8 mouse cellular contexts compared by ENCODE assay signal in genomic region chr12:3732623-3733265, GRCm38 (mm10).
A peak's percentile ranks its signal among the peaks of the same experiment; 100 is the strongest.
DNase-seq lines count a peak whose midpoint lies in the region; ATAC-seq lines count a peak whose summit lies in the region.

No protein-coding gene starts in this region.

- no peak overlapping the region for H3K4me2 ChIP-seq in hindbrain, embryonic 15.5 days
- H3K4me2 ChIP-seq in hindbrain, embryonic 11.5 days (replicated peaks; ENCODE audit: low read depth, low read length), result no peak overlapping the region
- H3K4me2 ChIP-seq in kidney, embryonic 16.5 days (replicated peaks; ENCODE audit: low read depth, low read length), result no peak overlapping the region

- no peak overlapping the region for H3K27ac ChIP-seq in hindbrain, embryonic 15.5 days (replicated peaks)
- H3K27ac ChIP-seq in hindbrain, embryonic 11.5 days (ENCODE audit: low read depth, low read length), result no peak overlapping the region
- H3K27ac ChIP-seq in kidney, embryonic 16.5 days (ENCODE audit: low read length), result no peak overlapping the region

- 53% methylated on average over 11 of the region's 11 CpGs for WGBS in hindbrain, embryonic 15.5 days
- WGBS in hindbrain, embryonic 11.5 days, result 75% methylated on average over 11 of the region's 11 CpGs
- WGBS in kidney, embryonic 16.5 days, result 81% methylated on average over 11 of the region's 11 CpGs

- peak; percentile 73; the same call in 1 of the 2 replicates for ATAC-seq in hindbrain, embryonic 15.5 days (ENCODE audit: low FRiP score, low read depth)
- ATAC-seq in hindbrain, embryonic 11.5 days (ENCODE audit: low FRiP score), result no peak
- ATAC-seq in kidney, embryonic 16.5 days (ENCODE audit: low FRiP score, low TSS enrichment), result no peak

- no peak overlapping the region for H3K9ac ChIP-seq in hindbrain, embryonic 15.5 days
- no peak overlapping the region for H3K9ac ChIP-seq in hindbrain, embryonic 11.5 days (ENCODE audit: low read depth, low read length)
- H3K9ac ChIP-seq in kidney, embryonic 16.5 days (replicated peaks; ENCODE audit: low read length), result no peak overlapping the region

- H3K9me3 ChIP-seq in hindbrain, embryonic 15.5 days, result no peaks in the 10 kb centered on the region
- H3K9me3 ChIP-seq in hindbrain, embryonic 11.5 days (ENCODE audit: control insufficient read depth, low read length), result no peaks in the 10 kb centered on the region
- H3K9me3 ChIP-seq in kidney, embryonic 16.5 days (ENCODE audit: low read length), result no peaks in the 10 kb centered on the region

- H3K36me3 ChIP-seq in hindbrain, embryonic 15.5 days, result no peaks in the 10 kb centered on the region
- H3K36me3 ChIP-seq in hindbrain, embryonic 11.5 days (ENCODE audit: control insufficient read depth, insufficient read depth, low read length), result no peaks in the 10 kb centered on the region
- H3K36me3 ChIP-seq in kidney, embryonic 16.5 days (ENCODE audit: insufficient read depth, low read length), result 0 out of 2 replicates have a peak, but pooled peaks cover 3% of the 10 kb centered on the region

- H3K27me3 ChIP-seq in hindbrain, embryonic 15.5 days, result no peaks in the 10 kb centered on the region
- H3K27me3 ChIP-seq in hindbrain, embryonic 11.5 days (ENCODE audit: control insufficient read depth, insufficient read depth, low read length), result no peaks in the 10 kb centered on the region
- H3K27me3 ChIP-seq in kidney, embryonic 16.5 days (ENCODE audit: insufficient read depth, low read length), result no peaks in the 10 kb centered on the region

- DNase-seq in hindbrain, embryonic 11.5 days (ENCODE audit: low spot score), result no peak
- peak; percentile 72 for DNase-seq in R1 (ENCODE audit: low read depth, low spot score)
- DNase-seq in cerebellum, postnatal 25 days, result peak; percentile 32 to 49
- DNase-seq in layer of hippocampus, postnatal 10 days (ENCODE audit: low spot score in 2 of 2), result peak; percentile 57 to 67
- DNase-seq in spleen, adult 12 weeks (ENCODE audit: low spot score), result no peak
- no peak for DNase-seq in T-cell, adult 2 months (ENCODE audit: low spot score)

- no peak overlapping the region for H3K4me3 ChIP-seq in hindbrain, embryonic 15.5 days
- no peak overlapping the region for H3K4me3 ChIP-seq in hindbrain, embryonic 11.5 days (ENCODE audit: low read depth, low read length)
- no peak overlapping the region for H3K4me3 ChIP-seq in kidney, embryonic 16.5 days (ENCODE audit: low read length)

- H3K4me1 ChIP-seq in hindbrain, embryonic 15.5 days (replicated peaks), result 0 out of 2 replicates have a peak, but pooled peaks cover 5% of the 10 kb centered on the region
- H3K4me1 ChIP-seq in hindbrain, embryonic 11.5 days (replicated peaks; ENCODE audit: control insufficient read depth, insufficient read depth, low read length), result no peaks in the 10 kb centered on the region
- no peaks in the 10 kb centered on the region for H3K4me1 ChIP-seq in kidney, embryonic 16.5 days (ENCODE audit: insufficient read depth, low read length)

Comparison
In these comparisons a context has a peak if more than half of its experiments do, and no peak if none do; other contexts are left out.
1. DNase-seq: peak in R1 (single experiment), cerebellum, postnatal 25 days (2 of 2) and layer of hippocampus, postnatal 10 days (2 of 2); none in hindbrain, embryonic 11.5 days (single experiment), spleen, adult 12 weeks (single experiment) and T-cell, adult 2 months (single experiment).